Mouse (Mus musculus) small intestine, adult 2 months (tissue): ENCODE measurements around the gene Pmm2. TPM values are rescaled to one million over a fixed set of nuclear protein-coding genes. Genes with fewer than 3 reads are reported as not detected.

Experiments
- H3K27ac ChIP-seq: fragments of 200-500 bp; 2 replicates; pipeline ENCODE4 v1.5.1; 2012; ENCODE audit warnings: low read depth, low read length, control low read depth, inconsistent platforms; ENCODE audit not compliant: insufficient read depth
- H3K27me3 ChIP-seq: fragments of 200-500 bp; 2 replicates; pipeline ENCODE4 v1.6.1; 2012; ENCODE audit warnings: mild to moderate bottlenecking, moderate library complexity, low read length, inconsistent platforms; ENCODE audit not compliant: control insufficient read depth, insufficient read depth
- H3K36me3 ChIP-seq: fragments of 200-500 bp; 2 replicates; pipeline ENCODE4 v1.6.1; 2012; ENCODE audit warnings: mild to moderate bottlenecking, low read length, control low read depth, inconsistent platforms; ENCODE audit not compliant: control insufficient read depth, insufficient read depth
- H3K4me1 ChIP-seq: fragments of 200-500 bp; 2 replicates; pipeline ENCODE4 v1.6.1; 2012; ENCODE audit warnings: low read length, inconsistent platforms, mixed read lengths; ENCODE audit not compliant: control insufficient read depth, insufficient read depth, insufficient read length
- H3K4me3 ChIP-seq: fragments of 200-500 bp; 2 replicates; pipeline ENCODE4 v1.5.1; 2012; ENCODE audit warnings: low read depth, mild to moderate bottlenecking, control low read depth, inconsistent platforms, low read length, moderate library complexity
- CTCF ChIP-seq: fragments of 200-500 bp; IDR thresholded peaks from 2 replicates; pipeline ENCODE4 v1.5.1; 2012; ENCODE audit warnings: low read depth, mild to moderate bottlenecking, control low read depth, inconsistent platforms, low read length, moderate library complexity, mixed read lengths; ENCODE audit not compliant: insufficient replicate concordance, insufficient read length; ENCODE audit errors: extremely low read depth
- POLR2A ChIP-seq: fragments of 200-500 bp; IDR thresholded peaks from 2 replicates; pipeline ENCODE4 v1.6.1; 2012; ENCODE audit warnings: low read depth, mild to moderate bottlenecking, control low read depth, inconsistent platforms, low read length, moderate library complexity
- WGBS: fragments of 180-500 bp; shearing (Covaris S2); methylation state at CpG from one replicate; pipeline ENCODE4 v1.1.7; 2018; 5-methylcytosine and 5-hydroxymethylcytosine counted together
- polyA plus RNA-seq: library from polyadenylated mRNA; depleted of rRNA; stranded (reverse); fragments of >200 nt; gene quantifications from 2 replicates; pipeline ENCODE4 v1.2.3, GENCODE M21; 2012; rRNA removed

Gene Pmm2
- polyA plus RNA-seq, 1 experiment, result 240 TPM

DNA sequence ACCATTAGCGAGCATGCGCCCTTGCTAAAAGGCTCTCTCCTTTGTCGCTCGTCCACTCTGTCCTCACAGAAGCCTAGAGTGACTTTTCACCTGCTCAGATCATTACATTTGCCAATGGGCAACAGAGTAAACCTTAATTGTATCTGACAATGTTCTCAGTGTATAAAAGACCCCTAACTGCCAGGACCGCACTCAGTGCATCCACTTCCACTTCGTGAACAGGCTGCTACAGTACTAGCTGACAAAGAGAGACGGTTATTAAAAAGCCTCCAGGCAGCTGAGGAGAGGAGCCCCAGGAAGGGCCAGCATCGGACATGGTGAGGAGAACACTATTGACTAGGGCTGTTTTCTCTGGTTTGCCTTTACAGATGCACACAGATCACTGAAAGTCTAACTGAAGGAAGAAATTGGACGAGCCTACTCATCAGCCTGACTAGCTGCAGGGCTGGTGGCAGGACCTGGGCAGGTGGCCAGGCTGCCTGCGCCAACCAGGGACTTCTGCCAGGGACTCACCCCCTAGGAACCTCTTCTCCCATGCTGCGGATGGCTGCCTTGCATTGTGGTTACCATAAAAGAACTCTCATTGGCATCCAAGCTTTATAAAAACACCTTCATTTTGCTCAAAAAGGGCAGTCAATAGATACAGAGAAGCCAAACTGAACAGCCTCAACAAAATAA is 52.6 kb downstream of the Pmm2 start:
- peaks cover 19% of the 10 kb centered on the region for H3K4me1 ChIP-seq
- no peak overlapping the region for H3K27ac ChIP-seq
- H3K4me3 ChIP-seq, result no peak overlapping the region
- TF ChIP-seq POLR2A, result no peak
- no peak for TF ChIP-seq CTCF
- no peaks in the 10 kb centered on the region for H3K27me3 ChIP-seq
- WGBS, result 77% methylated on average over 11 of the region's 11 CpGs
- H3K36me3 ChIP-seq, result peaks cover 52% of the 10 kb centered on the region

- WGBS, result 86% methylated on average over 7 of the region's 7 CpGs
- TF ChIP-seq CTCF (no peak), POLR2A (no peak)
- no peaks in the 10 kb centered on the region for H3K27me3 ChIP-seq
- no peak overlapping the region for H3K27ac ChIP-seq
- no peak overlapping the region for H3K4me3 ChIP-seq
- peaks cover 19% of the 10 kb centered on the region for H3K4me1 ChIP-seq
- peaks cover 59% of the 10 kb centered on the region for H3K36me3 ChIP-seq
These were observed 53.7 kb downstream of the Pmm2 start for GRCm38 (mm10) chr16:8691206-8691605.

- 89% methylated on average over 8 of the region's 8 CpGs for WGBS
- no peaks in the 10 kb centered on the region for H3K4me1 ChIP-seq
These were observed 62.1 kb downstream of the Pmm2 start for GRCm38 (mm10) chr16:8699556-8699955.

GRCm38 (mm10) chr16:8700586-8700985 is 63.1 kb downstream of the Pmm2 start:
- H3K36me3 ChIP-seq, result peaks cover 86% of the 10 kb centered on the region
- no peak overlapping the region for H3K4me3 ChIP-seq
- no peak overlapping the region for H3K27ac ChIP-seq
- WGBS, result 65% methylated on average over 3 of the region's 3 CpGs
- no peaks in the 10 kb centered on the region for H3K27me3 ChIP-seq
- H3K4me1 ChIP-seq, result no peaks in the 10 kb centered on the region
- TF ChIP-seq CTCF (no peak), POLR2A (no peak)

More at GRCm38 (mm10) chr16:8699556-8699955, 62.1 kb downstream of the Pmm2 start:
- Histone ChIP-seq H3K27ac (no peak overlapping the region), H3K27me3 (no peaks in the 10 kb centered on the region), H3K4me3 (no peak overlapping the region), H3K36me3 (peaks cover 88% of the 10 kb centered on the region)
- TF ChIP-seq POLR2A (no peak), CTCF (no peak)

- Histone ChIP-seq H3K4me3 (no peak overlapping the region), H3K27ac (no peak overlapping the region), H3K4me1 (peaks cover 6% of the 10 kb centered on the region; the same call in 1 of the 2 replicates), H3K36me3 (peaks cover 64% of the 10 kb centered on the region), H3K27me3 (no peaks in the 10 kb centered on the region)
- TF ChIP-seq POLR2A (no peak), CTCF (no peak)
- 82% methylated on average over 9 of the region's 9 CpGs for WGBS
These were observed 74.5 kb downstream of the Pmm2 start for GRCm38 (mm10) chr16:8711998-8712397.

Other genes starting within 250 kb of the Pmm2 start
- not detected in 2 replicates for gene Tmem114, start 212.5 kb upstream of the Pmm2 start, polyA plus RNA-seq
- 5.6 and 10.3 TPM in 2 replicates for gene Mettl22, start 166.9 kb upstream of the Pmm2 start, polyA plus RNA-seq
- gene Abat, start 124.2 kb upstream of the Pmm2 start, polyA plus RNA-seq, result 7.8 and 22.0 TPM in 2 replicates
- gene Tmem186, start within 50 bp of the Pmm2 start, polyA plus RNA-seq, result 6.2 and 8.6 TPM in 2 replicates
- 31.8 and 61.6 TPM in 2 replicates for gene Carhsp1, start 34.5 kb downstream of the Pmm2 start, polyA plus RNA-seq
- 0.42 TPM in 1 of 2 replicates, not detected in the other for gene Gm5767, start 43.1 kb downstream of the Pmm2 start, polyA plus RNA-seq
- gene Usp7, start 154.6 kb downstream of the Pmm2 start, polyA plus RNA-seq, result 5.5 and 11.1 TPM in 2 replicates
- gene 1810013L24Rik, start 192.4 kb downstream of the Pmm2 start, polyA plus RNA-seq, result 5.7 and 12.7 TPM in 2 replicates